Mouse (Mus musculus) left cerebral cortex, postnatal 36 days (tissue): Measurements from ENCODE around the gene Efcab10. TPM values are rescaled to one million over a fixed set of nuclear protein-coding genes. Genes with fewer than 3 reads are reported as not detected.
A peak's percentile ranks its signal among the peaks of the same experiment; 100 is the strongest.

Experiments
- DNase-seq, 2 experiments: peaks; one replicate each; pipeline ENCODE4 v3.0.0; 2021 to 2022; ENCODE audit warnings: low spot score in 2 of 2, mixed read lengths in 1 of 2
- intact Hi-C: fragments of 180-260 bp; cut with DNase I; formaldehyde crosslinking; loops from one replicate; pipeline ENCODE4 v1.15.1; 2025
- total RNA-seq, 2 experiments: library from RNA; stranded (reverse); gene quantifications; 2 replicates each; pipeline ENCODE4 v1.2.3; 2021

Gene Efcab10
- total RNA-seq: 1 to 10 TPM; 2.6 to 2.9 TPM

GRCm38 (mm10) chr12:33394804-33395623 lies at the start of gene Efcab10:
Gene Efcab10 (plus strand): TSS chr12:33394854.
- peak; percentile 58 to 70 for DNase-seq
- intact Hi-C loops: no loop called here

GRCm38 (mm10) chr12:33344970-33345772 lies 49.5 kb upstream of the Efcab10 start:
- intact Hi-C loops: no loop called here
- DNase-seq: peak; percentile 55 to 59

- intact Hi-C loops: no loop called here
- no peak for DNase-seq
Observed at GRCm38 (mm10) chr12:33345773-33346435, 48.8 kb upstream of the Efcab10 start.

GRCm38 (mm10) chr12:33352671-33353070 lies 42.0 kb upstream of the Efcab10 start:
- no peak for DNase-seq

GRCm38 (mm10) chr12:33358345-33358744 lies 36.3 kb upstream of the Efcab10 start:
- intact Hi-C loops: no loop called here
- no peak for DNase-seq

More at GRCm38 (mm10) chr12:33352671-33353070, 42.0 kb upstream of the Efcab10 start:
- intact Hi-C loops: no loop called here

GRCm38 (mm10) chr12:33359209-33359608 lies 35.4 kb upstream of the Efcab10 start:
- no peak for DNase-seq
- intact Hi-C loops: no loop called here

- intact Hi-C loops: no loop called here
- DNase-seq: no peak
Observed at GRCm38 (mm10) chr12:33359878-33360482, 34.7 kb upstream of the Efcab10 start.

- intact Hi-C loops: no loop called here
- peak; percentile 76 to 82 for DNase-seq
Observed at GRCm38 (mm10) chr12:33360729-33361128, 33.9 kb upstream of the Efcab10 start.

GRCm38 (mm10) chr12:33364511-33364910 lies 30.1 kb upstream of the Efcab10 start:
- DNase-seq: no peak
- intact Hi-C loops: no loop called here

GRCm38 (mm10) chr12:33365133-33365532 lies 29.5 kb upstream of the Efcab10 start:
- DNase-seq: no peak
- intact Hi-C loops: no loop called here

- intact Hi-C loops: no loop called here
- no peak for DNase-seq
Observed at GRCm38 (mm10) chr12:33369555-33369954, 25.1 kb upstream of the Efcab10 start.

- intact Hi-C loops: loop anchor here (2.0 kb wide), 1 partner anchor 353 kb away; no protein-coding TSS in a partner anchor
- peak; percentile 60 to 74 for DNase-seq
Observed at GRCm38 (mm10) chr12:33379624-33380445, 14.8 kb upstream of the Efcab10 start.

- intact Hi-C loops: loop anchor here (5.0 kb wide), 1 partner anchor 1803 kb away; no protein-coding TSS in a partner anchor
- peak; percentile 70 to 77 for DNase-seq
Observed at GRCm38 (mm10) chr12:33388842-33389241, 5.8 kb upstream of the Efcab10 start.

- intact Hi-C loops: loop anchor here (1.0 kb wide), 1 partner anchor 33 kb away; no protein-coding TSS in a partner anchor
- DNase-seq: no peak
Observed at GRCm38 (mm10) chr12:33390844-33391560, 3.7 kb upstream of the Efcab10 start.

GRCm38 (mm10) chr12:33403265-33403693 lies 8.6 kb downstream of the Efcab10 start:
- intact Hi-C loops: no loop called here
- peak in 1 of 2 experiments; percentile 25 for DNase-seq

- intact Hi-C loops: no loop called here
Observed at GRCm38 (mm10) chr12:33404996-33405395, 10.3 kb downstream of the Efcab10 start.

GRCm38 (mm10) chr12:33405398-33406026 lies 10.9 kb downstream of the Efcab10 start:
- DNase-seq: no peak
- intact Hi-C loops: no loop called here

More at GRCm38 (mm10) chr12:33404996-33405395, 10.3 kb downstream of the Efcab10 start:
- no peak for DNase-seq
